Mouse (Mus musculus): Measurements from ENCODE around the gene Nsd1.

DNA sequence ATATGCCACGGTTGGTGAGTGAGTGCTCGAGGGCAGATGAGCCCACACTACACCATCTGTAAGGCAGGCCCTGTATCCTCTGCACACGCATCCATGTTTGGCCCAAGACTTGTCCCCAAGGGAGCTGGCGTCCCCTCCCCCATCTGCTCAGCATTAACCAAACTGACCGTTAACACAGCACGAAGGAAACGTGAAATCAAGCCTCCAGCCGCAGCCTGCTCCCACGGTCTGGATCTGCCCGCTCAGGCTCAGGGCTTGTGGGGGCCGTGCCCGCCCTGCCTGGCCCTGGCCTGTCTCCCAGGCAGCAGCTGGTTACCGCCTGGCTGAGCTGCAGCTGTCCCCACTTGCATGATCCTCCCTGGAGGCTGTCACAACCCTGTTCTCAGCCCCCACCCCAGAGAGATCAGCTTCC is 40.6 kb upstream of the Nsd1 start:
- TF ChIP-seq CTCF (IDR thresholded peaks at IDR 0.05; ENCODE audit: borderline replicate concordance, control insufficient read depth, extremely low read depth, insufficient read depth, low read length, poor library complexity) (no peak), POLR2A (IDR thresholded peaks at IDR 0.05; ENCODE audit: control insufficient read depth, extremely low read depth, insufficient read depth, low read length, poor library complexity) (no peak)
